Mouse (Mus musculus): ENCODE measurements around the gene B4galnt3. TPM values are rescaled to one million over a fixed set of nuclear protein-coding genes. Genes with fewer than 3 reads are reported as not detected.

B4galnt3 gene
- polyA plus RNA-seq, 1 experiment from 2014 or later = 0.11 TPM

- no peaks in the 10 kb centered on the region for H3K36me3 ChIP-seq (ENCODE audit: control insufficient read depth, insufficient read depth, low read length)
- 0 out of 2 replicates have a peak, but pooled peaks cover 3% of the 10 kb centered on the region for H3K4me1 ChIP-seq (ENCODE audit: control insufficient read depth, insufficient read depth, low read length)
- no peaks in the 10 kb centered on the region; the same call in 1 of the 2 replicates for H3K27me3 ChIP-seq (ENCODE audit: control insufficient read depth, insufficient read depth, low read depth, low read length)
- H3K4me3 ChIP-seq (ENCODE audit: low read depth, low read length) = no peak overlapping the region
- no peak overlapping the region for H3K9ac ChIP-seq (ENCODE audit: low read depth, low read length)
- H3K9me3 ChIP-seq (replicated peaks; ENCODE audit: control insufficient read depth, low read length, poor library complexity, severe bottlenecking) = no peaks in the 10 kb centered on the region
- no peak overlapping the region for H3K27ac ChIP-seq (ENCODE audit: low read length)
- peak overlapping the region; percentile 34 for H3K4me2 ChIP-seq (ENCODE audit: low read length)
- ATAC-seq = peak; percentile 49; the same call in 1 of the 2 replicates
- WGBS = 14% methylated on average over 24 of the region's 24 CpGs
Observed at GRCm38 (mm10) chr6:120188376-120189235, 105.8 kb downstream of the B4galnt3 start.

DNA sequence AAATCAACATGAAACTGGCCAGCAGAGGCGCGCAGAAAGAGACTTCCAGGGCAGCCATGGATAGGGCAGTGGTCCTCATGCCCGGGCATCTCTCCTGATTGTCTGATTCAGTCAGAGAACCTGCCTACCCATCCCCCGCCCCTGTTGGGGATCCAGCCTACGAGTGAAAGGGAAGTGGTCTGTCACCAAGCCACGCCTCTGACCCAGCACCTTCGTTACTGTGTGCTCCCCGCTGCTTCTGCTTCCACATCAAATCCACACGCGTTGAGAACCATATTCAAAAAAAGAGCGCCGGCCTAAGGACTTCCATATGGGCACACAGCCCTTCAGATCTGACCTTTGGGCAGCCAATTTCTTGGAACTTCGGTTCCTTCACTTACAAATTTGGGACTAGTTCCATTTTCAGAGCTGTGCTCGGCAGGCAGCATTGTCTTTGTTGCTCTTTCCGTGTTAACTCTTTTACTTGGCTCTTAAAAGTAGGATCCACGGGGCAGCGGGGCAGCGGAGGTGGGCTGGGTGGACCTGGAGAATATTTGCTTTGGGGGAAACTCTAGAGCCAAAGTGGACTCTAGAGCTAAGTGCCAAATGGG is 106.7 kb downstream of the B4galnt3 start:
- Histone ChIP-seq H3K4me3 (ENCODE audit: low read depth, low read length) (no peak overlapping the region), H3K4me2 (ENCODE audit: low read length) (peak overlapping the region; percentile 18), H3K27ac (ENCODE audit: low read length) (no peak overlapping the region), H3K9me3 (replicated peaks; ENCODE audit: control insufficient read depth, low read length, poor library complexity, severe bottlenecking) (no peaks in the 10 kb centered on the region), H3K9ac (ENCODE audit: low read depth, low read length) (no peak overlapping the region), H3K4me1 (ENCODE audit: control insufficient read depth, insufficient read depth, low read length) (0 out of 2 replicates have a peak, but pooled peaks cover 3% of the 10 kb centered on the region), H3K36me3 (ENCODE audit: control insufficient read depth, insufficient read depth, low read length) (no peaks in the 10 kb centered on the region), H3K27me3 (ENCODE audit: control insufficient read depth, insufficient read depth, low read depth, low read length) (no peaks in the 10 kb centered on the region; the same call in 1 of the 2 replicates)
- WGBS = 17% methylated on average over 18 of the region's 18 CpGs
- ATAC-seq = no peak

GRCm38 (mm10) chr6:120186594-120186993 is 107.8 kb downstream of the B4galnt3 start:
- H3K27ac ChIP-seq (ENCODE audit: low read length) = no peak overlapping the region
- H3K9ac ChIP-seq (ENCODE audit: low read depth, low read length) = no peak overlapping the region
- H3K9me3 ChIP-seq (replicated peaks; ENCODE audit: control insufficient read depth, low read length, poor library complexity, severe bottlenecking) = no peaks in the 10 kb centered on the region
- 0 out of 2 replicates have a peak, but pooled peaks cover 3% of the 10 kb centered on the region for H3K4me1 ChIP-seq (ENCODE audit: control insufficient read depth, insufficient read depth, low read length)
- H3K4me3 ChIP-seq (ENCODE audit: low read depth, low read length) = no peak overlapping the region
- 71% methylated on average over 3 of the region's 3 CpGs for WGBS
- no peak for ATAC-seq
- no peaks in the 10 kb centered on the region for H3K36me3 ChIP-seq (ENCODE audit: control insufficient read depth, insufficient read depth, low read length)
- no peaks in the 10 kb centered on the region; the same call in 1 of the 2 replicates for H3K27me3 ChIP-seq (ENCODE audit: control insufficient read depth, insufficient read depth, low read depth, low read length)
- no peak overlapping the region for H3K4me2 ChIP-seq (ENCODE audit: low read length)

DNA sequence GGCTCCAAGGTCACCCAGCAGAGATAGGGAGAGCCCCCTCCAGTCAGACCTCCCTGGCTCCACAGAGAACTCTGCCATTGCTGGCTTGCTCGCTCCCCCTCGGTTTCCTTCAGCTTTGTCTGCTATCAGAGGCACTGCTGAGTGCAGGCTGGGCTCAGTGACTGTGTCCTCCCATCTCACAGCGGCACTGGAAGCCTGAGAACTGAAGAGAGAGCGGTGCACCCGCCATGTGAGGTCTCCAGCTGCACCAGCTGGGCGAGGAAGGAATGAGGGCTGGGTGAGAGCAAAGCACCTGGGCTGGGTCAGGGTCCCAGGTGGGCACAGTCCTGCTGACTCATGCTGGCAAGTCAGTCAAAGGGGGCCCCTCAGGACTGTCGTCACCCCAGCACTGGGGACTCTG is 108.6 kb downstream of the B4galnt3 start:
- Histone ChIP-seq H3K4me1 (ENCODE audit: control insufficient read depth, insufficient read depth, low read length) (0 out of 2 replicates have a peak, but pooled peaks cover 3% of the 10 kb centered on the region), H3K9me3 (replicated peaks; ENCODE audit: control insufficient read depth, low read length, poor library complexity, severe bottlenecking) (no peaks in the 10 kb centered on the region), H3K4me3 (ENCODE audit: low read depth, low read length) (no peak overlapping the region), H3K4me2 (ENCODE audit: low read length) (no peak overlapping the region), H3K27me3 (ENCODE audit: control insufficient read depth, insufficient read depth, low read depth, low read length) (no peaks in the 10 kb centered on the region; the same call in 1 of the 2 replicates), H3K9ac (ENCODE audit: low read depth, low read length) (no peak overlapping the region), H3K36me3 (ENCODE audit: control insufficient read depth, insufficient read depth, low read length) (no peaks in the 10 kb centered on the region), H3K27ac (ENCODE audit: low read length) (no peak overlapping the region)
- no peak for ATAC-seq
- 55% methylated on average over 7 of the region's 7 CpGs for WGBS

DNA sequence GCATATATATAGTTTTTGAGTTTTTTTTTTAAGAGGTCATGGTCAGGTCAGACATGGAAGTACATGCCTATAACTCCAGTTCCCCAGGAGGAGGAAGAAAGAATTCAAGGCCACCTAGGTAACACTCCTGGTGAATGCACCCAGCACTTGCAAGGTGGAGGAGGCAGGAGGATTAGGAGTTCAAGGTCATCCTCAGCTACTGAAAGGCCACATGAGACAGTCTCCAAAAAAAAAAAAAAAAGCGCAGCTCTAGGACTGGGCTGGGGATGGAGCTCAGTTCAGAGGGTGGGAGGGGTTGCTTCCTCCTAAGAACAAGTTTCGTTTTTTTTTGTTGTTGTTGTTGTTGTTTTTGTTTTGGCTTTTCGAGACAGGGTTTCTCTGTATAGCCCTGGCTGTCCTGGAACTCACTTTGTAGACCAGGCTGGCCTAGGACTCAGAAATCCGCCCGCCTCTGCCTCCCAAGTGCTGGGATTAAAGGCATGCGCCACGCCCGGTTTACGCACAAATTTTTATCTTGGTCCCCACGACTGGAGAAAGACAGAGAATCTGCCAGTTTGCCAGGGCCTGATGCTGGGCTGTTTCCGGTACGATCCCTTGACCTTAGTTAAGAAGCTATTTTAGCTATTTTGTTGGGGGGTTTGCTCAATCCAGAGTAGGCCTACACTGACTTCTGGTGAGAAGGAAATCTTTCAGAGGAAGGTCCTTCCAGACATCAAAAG is 109.2 kb downstream of the B4galnt3 start:
- no peaks in the 10 kb centered on the region for H3K36me3 ChIP-seq (ENCODE audit: control insufficient read depth, insufficient read depth, low read length)
- H3K9me3 ChIP-seq (replicated peaks; ENCODE audit: control insufficient read depth, low read length, poor library complexity, severe bottlenecking) = no peaks in the 10 kb centered on the region
- ATAC-seq = no peak
- H3K27ac ChIP-seq (ENCODE audit: low read length) = no peak overlapping the region
- 91% methylated on average over 12 of the region's 12 CpGs for WGBS
- H3K4me2 ChIP-seq (ENCODE audit: low read length) = no peak overlapping the region
- H3K4me1 ChIP-seq (ENCODE audit: control insufficient read depth, insufficient read depth, low read length) = 0 out of 2 replicates have a peak, but pooled peaks cover 3% of the 10 kb centered on the region
- no peak overlapping the region for H3K9ac ChIP-seq (ENCODE audit: low read depth, low read length)
- no peak overlapping the region for H3K4me3 ChIP-seq (ENCODE audit: low read depth, low read length)
- no peaks in the 10 kb centered on the region; the same call in 1 of the 2 replicates for H3K27me3 ChIP-seq (ENCODE audit: control insufficient read depth, insufficient read depth, low read depth, low read length)

DNA sequence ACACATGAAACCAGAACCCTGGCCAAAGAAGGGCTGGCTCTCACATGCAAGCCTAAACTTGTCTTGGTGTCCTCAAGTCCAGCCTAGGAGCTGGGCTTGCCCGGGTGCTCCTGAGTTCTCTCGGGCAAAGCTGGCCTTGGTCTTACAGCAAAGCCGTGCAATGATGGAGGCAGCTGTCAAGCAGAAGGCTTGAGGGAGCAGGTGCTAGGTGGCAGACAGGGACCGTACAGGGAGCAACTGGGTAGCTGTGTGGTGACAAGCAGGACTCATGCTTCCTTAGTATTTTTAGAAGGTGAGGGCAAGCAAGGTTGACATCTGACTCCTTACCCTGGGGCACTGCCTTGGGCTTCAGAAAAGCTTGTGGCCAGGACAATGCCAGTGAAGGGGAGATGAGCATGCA is 110.6 kb downstream of the B4galnt3 start:
- Histone ChIP-seq H3K27me3 (ENCODE audit: control insufficient read depth, insufficient read depth, low read depth, low read length) (no peaks in the 10 kb centered on the region; the same call in 1 of the 2 replicates), H3K9me3 (replicated peaks; ENCODE audit: control insufficient read depth, low read length, poor library complexity, severe bottlenecking) (no peaks in the 10 kb centered on the region), H3K4me3 (ENCODE audit: low read depth, low read length) (no peak overlapping the region), H3K36me3 (ENCODE audit: control insufficient read depth, insufficient read depth, low read length) (no peaks in the 10 kb centered on the region), H3K4me2 (ENCODE audit: low read length) (no peak overlapping the region), H3K4me1 (ENCODE audit: control insufficient read depth, insufficient read depth, low read length) (0 out of 2 replicates have a peak, but pooled peaks cover 3% of the 10 kb centered on the region), H3K27ac (ENCODE audit: low read length) (no peak overlapping the region), H3K9ac (ENCODE audit: low read depth, low read length) (no peak overlapping the region)
- no peak for ATAC-seq
- 93% methylated on average over 4 of the region's 4 CpGs for WGBS

DNA sequence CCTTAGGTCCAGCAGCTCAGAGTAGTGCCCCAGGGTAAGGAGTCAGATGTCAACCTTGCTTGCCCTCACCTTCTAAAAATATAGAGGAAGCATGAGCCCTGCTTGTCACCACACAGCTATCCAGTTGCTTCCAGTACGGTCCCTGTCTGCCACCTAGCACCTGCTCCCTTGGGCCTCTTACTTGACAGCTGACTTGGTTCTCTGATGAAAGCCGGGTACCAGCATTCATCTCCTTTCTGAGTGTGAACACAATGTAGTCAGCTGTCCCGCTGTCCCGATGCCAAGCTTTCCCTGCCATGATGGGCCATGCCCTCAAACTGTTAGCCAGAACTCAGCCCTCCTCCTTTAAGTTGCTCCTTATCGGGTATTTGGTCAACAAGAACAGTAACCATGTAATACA is 112.2 kb downstream of the B4galnt3 start:
- Histone ChIP-seq H3K36me3 (ENCODE audit: control insufficient read depth, insufficient read depth, low read length) (no peaks in the 10 kb centered on the region), H3K4me2 (ENCODE audit: low read length) (no peak overlapping the region), H3K9ac (ENCODE audit: low read depth, low read length) (no peak overlapping the region), H3K4me3 (ENCODE audit: low read depth, low read length) (no peak overlapping the region), H3K4me1 (ENCODE audit: control insufficient read depth, insufficient read depth, low read length) (no peaks in the 10 kb centered on the region), H3K27ac (ENCODE audit: low read length) (no peak overlapping the region), H3K9me3 (replicated peaks; ENCODE audit: control insufficient read depth, low read length, poor library complexity, severe bottlenecking) (no peaks in the 10 kb centered on the region), H3K27me3 (ENCODE audit: control insufficient read depth, insufficient read depth, low read depth, low read length) (no peaks in the 10 kb centered on the region)
- no peak for ATAC-seq
- 90% methylated on average over 5 of the region's 5 CpGs for WGBS

DNA sequence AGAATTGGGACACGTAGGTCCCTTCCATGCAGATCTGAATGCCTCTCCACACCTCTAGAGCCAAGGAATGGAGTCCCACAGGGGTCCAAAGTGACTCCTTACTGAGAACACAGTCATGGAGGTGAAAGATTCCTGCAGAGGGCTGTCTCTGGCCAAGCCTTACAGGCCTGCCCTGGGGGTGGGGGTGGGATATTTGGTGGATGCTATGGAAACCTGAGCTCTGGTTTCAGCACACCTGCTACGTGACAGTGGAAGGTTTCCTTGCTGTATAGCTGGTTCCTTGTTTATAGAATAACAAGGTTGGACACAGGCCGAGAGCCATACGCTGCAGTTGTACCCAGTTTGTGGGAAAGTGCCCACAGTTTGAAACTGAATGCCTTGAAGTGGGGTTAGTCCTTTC is 113.9 kb downstream of the B4galnt3 start:
- no peaks in the 10 kb centered on the region for H3K4me1 ChIP-seq (ENCODE audit: control insufficient read depth, insufficient read depth, low read length)
- ATAC-seq = no peak
- H3K9me3 ChIP-seq (replicated peaks; ENCODE audit: control insufficient read depth, low read length, poor library complexity, severe bottlenecking) = no peaks in the 10 kb centered on the region
- H3K27me3 ChIP-seq (ENCODE audit: control insufficient read depth, insufficient read depth, low read depth, low read length) = no peaks in the 10 kb centered on the region
- 75% methylated on average over 4 of the region's 4 CpGs for WGBS
- no peaks in the 10 kb centered on the region for H3K36me3 ChIP-seq (ENCODE audit: control insufficient read depth, insufficient read depth, low read length)
- H3K4me3 ChIP-seq (ENCODE audit: low read depth, low read length) = no peak overlapping the region
- no peak overlapping the region for H3K9ac ChIP-seq (ENCODE audit: low read depth, low read length)
- no peak overlapping the region for H3K4me2 ChIP-seq (ENCODE audit: low read length)
- H3K27ac ChIP-seq (ENCODE audit: low read length) = no peak overlapping the region
